Mouse (Mus musculus) left cerebral cortex, postnatal 10 days (tissue): ENCODE measurements at regions not wholly inside any gene's neighbourhood (a gene's known extent, or its start where the extent isn't known, plus 50 kb on each side); places are given as distances from the start of the nearest gene placed in this dataset.
"Not testable (repeated sequence)": the region's sequence is repeated elsewhere in the genome, so short reads cannot be mapped to it uniquely, and the experiment has no call there.

Experiments used
- DNase-seq, 2 experiments: peaks; one replicate each; pipeline ENCODE4 v3.0.0; 2021 to 2022; ENCODE audit warnings: low spot score in 2 of 2, mixed read lengths in 1 of 2; ENCODE audit errors: extremely low spot score in 1 of 2
- intact Hi-C: fragments of 180-260 bp; cut with DNase I; formaldehyde crosslinking; loops from one replicate; pipeline ENCODE4 v1.15.1; 2025

- intact Hi-C loops, result no loop called here
- DNase-seq, result no peak
Observed at GRCm38 (mm10) chr12:5777556-5777955, 402.1 kb upstream of the Klhl29 start.

- intact Hi-C loops, result no loop called here
- no peak for DNase-seq
Observed at GRCm38 (mm10) chr12:5771399-5771978, 396.0 kb upstream of the Klhl29 start.

- no peak for DNase-seq
- intact Hi-C loops, result no loop called here
Observed at GRCm38 (mm10) chr12:5770531-5770930, 395.0 kb upstream of the Klhl29 start.

- intact Hi-C loops, result no loop called here
- no peak for DNase-seq
Observed at GRCm38 (mm10) chr12:5764445-5765170, 389.1 kb upstream of the Klhl29 start.

- DNase-seq, result no peak
- intact Hi-C loops, result no loop called here
Observed at GRCm38 (mm10) chr12:5764026-5764425, 388.5 kb upstream of the Klhl29 start.

- intact Hi-C loops, result no loop called here
- DNase-seq, result no peak
Observed at GRCm38 (mm10) chr12:5762306-5762927, 386.9 kb upstream of the Klhl29 start.

GRCm38 (mm10) chr12:5759485-5759884 lies 384.0 kb upstream of the Klhl29 start:
- DNase-seq, result no peak
- intact Hi-C loops, result no loop called here

GRCm38 (mm10) chr12:5757766-5758165 lies 382.3 kb upstream of the Klhl29 start:
- no peak for DNase-seq
- intact Hi-C loops, result no loop called here

GRCm38 (mm10) chr12:5757361-5757760 lies 381.9 kb upstream of the Klhl29 start:
- no peak for DNase-seq
- intact Hi-C loops, result no loop called here

- DNase-seq, result no peak
- intact Hi-C loops, result no loop called here
Observed at GRCm38 (mm10) chr12:5753831-5754230, 378.3 kb upstream of the Klhl29 start.

- no peak for DNase-seq
- intact Hi-C loops, result no loop called here
Observed at GRCm38 (mm10) chr12:5744086-5744709, 368.7 kb upstream of the Klhl29 start.

- intact Hi-C loops, result no loop called here
Observed at GRCm38 (mm10) chr12:5736066-5736465, 360.6 kb upstream of the Klhl29 start.

GRCm38 (mm10) chr12:5734902-5735301 lies 359.4 kb upstream of the Klhl29 start:
- intact Hi-C loops, result no loop called here
- no peak for DNase-seq

More at GRCm38 (mm10) chr12:5736066-5736465, 360.6 kb upstream of the Klhl29 start:
- no peak for DNase-seq

- intact Hi-C loops, result no loop called here
Observed at GRCm38 (mm10) chr12:5723113-5723512, 347.6 kb upstream of the Klhl29 start.

GRCm38 (mm10) chr12:5717527-5717926 lies 342.0 kb upstream of the Klhl29 start:
- intact Hi-C loops, DNase-seq: not testable (repeated sequence)

More at GRCm38 (mm10) chr12:5723113-5723512, 347.6 kb upstream of the Klhl29 start:
- DNase-seq, result no peak

- DNase-seq, result no peak
- intact Hi-C loops, result no loop called here
Observed at GRCm38 (mm10) chr12:5698778-5699454, 323.4 kb upstream of the Klhl29 start.

GRCm38 (mm10) chr12:5682182-5682581 lies 306.7 kb upstream of the Klhl29 start:
- intact Hi-C loops, result no loop called here
- no peak for DNase-seq

GRCm38 (mm10) chr12:5678126-5678525 lies 302.6 kb upstream of the Klhl29 start:
- peak in 1 of 2 experiments; percentile 18 for DNase-seq
- intact Hi-C loops, result not testable (repeated sequence)

- intact Hi-C loops, result no loop called here
- no peak for DNase-seq
Observed at GRCm38 (mm10) chr12:5668486-5668885, 293.0 kb upstream of the Klhl29 start.
